Mouse (Mus musculus): ENCODE measurements around the gene Ttc32. TPM values are rescaled to one million over a fixed set of nuclear protein-coding genes. Genes with fewer than 3 reads are reported as not detected.
A peak's percentile ranks its signal among the peaks of the same experiment; 100 is the strongest.
"Not testable (repeated sequence)": the region's sequence is repeated elsewhere in the genome, so short reads cannot be mapped to it uniquely, and the experiment has no call there.

Ttc32 gene
- polyA plus RNA-seq, 1 experiment from 2014 or later: 22.2 TPM

- H3K9me3 ChIP-seq (ENCODE audit: control insufficient read depth, low read length): no peaks in the 10 kb centered on the region
- H3K4me2 ChIP-seq: no peak overlapping the region
- no peaks in the 10 kb centered on the region for H3K4me1 ChIP-seq (replicated peaks; ENCODE audit: control insufficient read depth, insufficient read depth, low read length)
- H3K4me3 ChIP-seq (ENCODE audit: low read depth, low read length): no peak overlapping the region
- H3K9ac ChIP-seq (ENCODE audit: low read depth, low read length): no peak overlapping the region
- no peak overlapping the region for H3K27ac ChIP-seq (ENCODE audit: low read depth, low read length)
- ATAC-seq (replicated peaks; ENCODE audit: low FRiP score): no peak
- H3K36me3 ChIP-seq (ENCODE audit: control insufficient read depth, insufficient read depth, low read length): no peaks in the 10 kb centered on the region
- DNase-seq (ENCODE audit: low spot score): no peak
- 51% methylated on average over 3 of the region's 3 CpGs for WGBS
- no peaks in the 10 kb centered on the region for H3K27me3 ChIP-seq (replicated peaks; ENCODE audit: control insufficient read depth, insufficient read depth, low read length)
Observed at GRCm38 (mm10) chr12:9020986-9021385, 8.8 kb upstream of the Ttc32 start.

DNA sequence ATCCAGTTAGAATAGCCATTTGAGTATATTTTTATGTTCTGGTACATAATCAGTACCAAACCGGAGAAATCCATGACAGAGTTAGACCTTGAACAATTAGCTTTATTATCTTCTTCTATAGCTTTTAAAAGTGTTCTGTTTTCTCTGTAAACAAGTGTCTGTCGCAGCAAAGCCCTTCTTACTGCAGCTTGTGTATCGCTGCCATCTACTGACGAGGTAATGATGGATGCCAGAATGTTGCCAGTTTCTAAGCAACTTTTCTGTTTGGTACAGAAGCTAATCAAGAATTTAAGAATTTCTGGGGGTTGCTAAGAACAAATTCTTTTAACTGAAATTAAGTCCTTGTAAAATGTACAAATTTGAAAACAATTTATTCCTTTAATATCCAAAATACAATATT, 6.8 kb upstream of the Ttc32 start:
- Histone ChIP-seq H3K36me3 (ENCODE audit: control insufficient read depth, insufficient read depth, low read length) (no peaks in the 10 kb centered on the region), H3K4me1 (replicated peaks; ENCODE audit: control insufficient read depth, insufficient read depth, low read length) (no peaks in the 10 kb centered on the region), H3K4me2 (no peak overlapping the region), H3K9ac (ENCODE audit: low read depth, low read length) (no peak overlapping the region), H3K27ac (ENCODE audit: low read depth, low read length) (no peak overlapping the region), H3K9me3 (ENCODE audit: control insufficient read depth, low read length) (no peaks in the 10 kb centered on the region), H3K4me3 (ENCODE audit: low read depth, low read length) (no peak overlapping the region), H3K27me3 (replicated peaks; ENCODE audit: control insufficient read depth, insufficient read depth, low read length) (no peaks in the 10 kb centered on the region)
- ATAC-seq (replicated peaks; ENCODE audit: low FRiP score) (no peak), DNase-seq (ENCODE audit: low spot score) (no peak)
- WGBS: 57% methylated on average over 4 of the region's 4 CpGs

- ATAC-seq (replicated peaks; ENCODE audit: low FRiP score): no peak
- H3K4me1 ChIP-seq (replicated peaks; ENCODE audit: control insufficient read depth, insufficient read depth, low read length): no peaks in the 10 kb centered on the region
Observed at GRCm38 (mm10) chr12:9024071-9024470, 5.7 kb upstream of the Ttc32 start.

GRCm38 (mm10) chr12:9024736-9025135, 5.1 kb upstream of the Ttc32 start:
- 72% methylated on average over 13 of the region's 13 CpGs for WGBS
- no peak for ATAC-seq (replicated peaks; ENCODE audit: low FRiP score)
- H3K9ac ChIP-seq (ENCODE audit: low read depth, low read length): no peak overlapping the region

More at GRCm38 (mm10) chr12:9024071-9024470, 5.7 kb upstream of the Ttc32 start:
- H3K4me2 ChIP-seq: no peak overlapping the region
- H3K27me3 ChIP-seq (replicated peaks; ENCODE audit: control insufficient read depth, insufficient read depth, low read length): no peaks in the 10 kb centered on the region
- no peak for DNase-seq (ENCODE audit: low spot score)
- no peak overlapping the region for H3K4me3 ChIP-seq (ENCODE audit: low read depth, low read length)
- no peak overlapping the region for H3K27ac ChIP-seq (ENCODE audit: low read depth, low read length)
- 92% methylated on average over 14 of the region's 14 CpGs for WGBS
- H3K9ac ChIP-seq (ENCODE audit: low read depth, low read length): no peak overlapping the region
- H3K9me3 ChIP-seq (ENCODE audit: control insufficient read depth, low read length): no peaks in the 10 kb centered on the region
- H3K36me3 ChIP-seq (ENCODE audit: control insufficient read depth, insufficient read depth, low read length): no peaks in the 10 kb centered on the region

DNA sequence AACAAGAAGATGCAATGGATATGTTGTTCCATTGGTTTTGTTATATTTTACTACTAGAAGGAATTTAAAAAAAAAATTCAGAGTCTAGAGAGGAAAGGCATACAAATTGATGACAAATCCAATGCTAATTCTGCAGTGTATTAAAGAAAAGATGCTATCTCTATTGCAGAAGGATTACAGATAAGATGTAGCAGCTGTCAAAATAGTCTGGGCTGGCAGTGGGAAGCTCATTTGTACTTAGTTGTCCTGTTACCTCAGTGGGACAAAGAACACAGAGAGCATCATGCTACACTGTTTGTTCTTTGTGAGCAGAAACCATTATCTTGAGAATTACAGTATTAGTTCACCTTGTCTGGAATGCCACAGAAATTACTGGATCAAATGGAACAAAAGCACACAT, 3.0 kb upstream of the Ttc32 start:
- DNase-seq (ENCODE audit: low spot score) (no peak), ATAC-seq (replicated peaks; ENCODE audit: low FRiP score) (no peak)
- Histone ChIP-seq H3K4me1 (replicated peaks; ENCODE audit: control insufficient read depth, insufficient read depth, low read length) (no peaks in the 10 kb centered on the region), H3K9me3 (ENCODE audit: control insufficient read depth, low read length) (no peaks in the 10 kb centered on the region), H3K9ac (ENCODE audit: low read depth, low read length) (no peak overlapping the region), H3K27me3 (replicated peaks; ENCODE audit: control insufficient read depth, insufficient read depth, low read length) (no peaks in the 10 kb centered on the region), H3K4me3 (ENCODE audit: low read depth, low read length) (no peak overlapping the region), H3K27ac (ENCODE audit: low read depth, low read length) (no peak overlapping the region), H3K4me2 (no peak overlapping the region), H3K36me3 (ENCODE audit: control insufficient read depth, insufficient read depth, low read length) (no peaks in the 10 kb centered on the region)

More at GRCm38 (mm10) chr12:9024736-9025135, 5.1 kb upstream of the Ttc32 start:
- H3K27ac ChIP-seq (ENCODE audit: low read depth, low read length): no peak overlapping the region
- no peak overlapping the region for H3K4me2 ChIP-seq
- DNase-seq (ENCODE audit: low spot score): no peak
- no peaks in the 10 kb centered on the region for H3K4me1 ChIP-seq (replicated peaks; ENCODE audit: control insufficient read depth, insufficient read depth, low read length)
- no peaks in the 10 kb centered on the region for H3K27me3 ChIP-seq (replicated peaks; ENCODE audit: control insufficient read depth, insufficient read depth, low read length)
- H3K36me3 ChIP-seq (ENCODE audit: control insufficient read depth, insufficient read depth, low read length): no peaks in the 10 kb centered on the region
- H3K4me3 ChIP-seq (ENCODE audit: low read depth, low read length): no peak overlapping the region
- H3K9me3 ChIP-seq (ENCODE audit: control insufficient read depth, low read length): no peaks in the 10 kb centered on the region

- 85% methylated on average over 7 of the region's 7 CpGs for WGBS
- H3K36me3 ChIP-seq (ENCODE audit: control insufficient read depth, insufficient read depth, low read length); H3K4me2 ChIP-seq; H3K9ac ChIP-seq (ENCODE audit: low read depth, low read length); ATAC-seq (replicated peaks; ENCODE audit: low FRiP score); H3K4me1 ChIP-seq (replicated peaks; ENCODE audit: control insufficient read depth, insufficient read depth, low read length); DNase-seq (ENCODE audit: low spot score); H3K9me3 ChIP-seq (ENCODE audit: control insufficient read depth, low read length); H3K4me3 ChIP-seq (ENCODE audit: low read depth, low read length); H3K27ac ChIP-seq (ENCODE audit: low read depth, low read length); H3K27me3 ChIP-seq (replicated peaks; ENCODE audit: control insufficient read depth, insufficient read depth, low read length): not testable (repeated sequence)
Observed at GRCm38 (mm10) chr12:9028816-9029215, 981 bp upstream of the Ttc32 start.

DNA sequence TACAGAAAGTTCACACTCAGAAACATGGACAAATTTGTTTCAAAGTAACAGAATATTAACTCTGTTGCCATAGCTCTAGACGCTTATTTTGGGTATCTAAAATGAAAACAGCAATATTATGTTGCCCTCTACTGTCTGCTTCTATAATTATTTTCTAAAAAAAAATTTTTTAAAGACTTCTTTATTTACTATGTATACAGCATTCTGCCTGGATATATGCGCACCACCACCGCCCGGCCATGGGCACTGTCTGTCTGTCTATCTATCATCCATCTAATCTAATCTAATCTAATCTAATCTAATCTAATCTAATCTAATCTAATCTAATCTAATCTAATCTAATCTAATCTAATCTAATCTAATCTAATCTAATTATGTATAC, 300 bp upstream of the Ttc32 start:
- H3K27me3 ChIP-seq (replicated peaks; ENCODE audit: control insufficient read depth, insufficient read depth, low read length): no peaks in the 10 kb centered on the region
- H3K4me3 ChIP-seq (ENCODE audit: low read depth, low read length): peak overlapping the region; percentile 45
- ATAC-seq (replicated peaks; ENCODE audit: low FRiP score) (peak; percentile 40; the same call in 1 of the 2 replicates), DNase-seq (ENCODE audit: low spot score) (no peak)
- WGBS: 31% methylated on average over 4 of the region's 4 CpGs
- no peaks in the 10 kb centered on the region for H3K9me3 ChIP-seq (ENCODE audit: control insufficient read depth, low read length)
- no peaks in the 10 kb centered on the region for H3K4me1 ChIP-seq (replicated peaks; ENCODE audit: control insufficient read depth, insufficient read depth, low read length)
- no peak overlapping the region; the same call in 1 of the 2 replicates for H3K9ac ChIP-seq (ENCODE audit: low read depth, low read length)
- peak overlapping the region; percentile 83 for H3K27ac ChIP-seq (ENCODE audit: low read depth, low read length)
- peak overlapping the region; percentile 52 for H3K4me2 ChIP-seq
- no peaks in the 10 kb centered on the region for H3K36me3 ChIP-seq (ENCODE audit: control insufficient read depth, insufficient read depth, low read length)

- Histone ChIP-seq H3K9me3 (ENCODE audit: control insufficient read depth, low read length) (no peaks in the 10 kb centered on the region), H3K4me1 (replicated peaks; ENCODE audit: control insufficient read depth, insufficient read depth, low read length) (no peaks in the 10 kb centered on the region), H3K4me2 (peak overlapping the region; percentile 52), H3K9ac (ENCODE audit: low read depth, low read length) (peak overlapping the region; percentile 70; the same call in 1 of the 2 replicates), H3K27ac (ENCODE audit: low read depth, low read length) (no peak overlapping the region), H3K4me3 (ENCODE audit: low read depth, low read length) (peak overlapping the region; percentile 45), H3K27me3 (replicated peaks; ENCODE audit: control insufficient read depth, insufficient read depth, low read length) (no peaks in the 10 kb centered on the region), H3K36me3 (ENCODE audit: control insufficient read depth, insufficient read depth, low read length) (no peaks in the 10 kb centered on the region)
- ATAC-seq (replicated peaks; ENCODE audit: low FRiP score): no peak
- DNase-seq (ENCODE audit: low spot score): no peak
- WGBS: 44% methylated on average over 8 of the region's 8 CpGs
Observed at GRCm38 (mm10) chr12:9031166-9031565, 1.4 kb downstream of the Ttc32 start.

- ATAC-seq (replicated peaks; ENCODE audit: low FRiP score): no peak
- no peak for DNase-seq (ENCODE audit: low spot score)
- Histone ChIP-seq H3K4me1 (replicated peaks; ENCODE audit: control insufficient read depth, insufficient read depth, low read length) (no peaks in the 10 kb centered on the region), H3K4me3 (ENCODE audit: low read depth, low read length) (no peak overlapping the region), H3K9ac (ENCODE audit: low read depth, low read length) (no peak overlapping the region), H3K27me3 (replicated peaks; ENCODE audit: control insufficient read depth, insufficient read depth, low read length) (no peaks in the 10 kb centered on the region), H3K4me2 (no peak overlapping the region), H3K9me3 (ENCODE audit: control insufficient read depth, low read length) (no peaks in the 10 kb centered on the region), H3K36me3 (ENCODE audit: control insufficient read depth, insufficient read depth, low read length) (no peaks in the 10 kb centered on the region), H3K27ac (ENCODE audit: low read depth, low read length) (no peak overlapping the region)
Observed at GRCm38 (mm10) chr12:9033140-9033539, 3.3 kb downstream of the Ttc32 start.

Data from liver, embryonic 11.5 days (tissue).